Comparison of ENCODE assay signal across 30 mouse cellular contexts in the genomic region with DNA sequence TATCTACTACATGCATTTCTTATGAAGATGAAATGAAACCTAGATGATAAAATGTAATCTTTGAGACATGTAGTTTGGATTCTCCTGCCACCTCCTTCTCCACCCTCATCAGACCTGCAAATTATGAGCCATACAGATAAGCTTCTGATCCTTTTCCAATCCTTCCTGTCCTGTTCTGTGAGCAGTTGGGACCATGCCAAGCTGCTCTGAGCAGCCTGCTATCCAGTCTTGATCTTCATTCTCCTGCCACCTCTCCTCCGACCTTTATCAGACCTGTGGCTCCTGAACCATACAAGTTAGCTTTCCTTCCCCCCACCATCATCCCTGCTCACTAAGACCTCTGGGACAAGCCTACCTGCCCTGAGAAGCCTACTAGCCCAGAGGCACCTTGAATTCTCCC.
"Had no signal": no experiment of that assay in that cellular context is flagged by ENCODE, and none has a peak within 500 bp of the region (broad histone marks: within the 10 kb centered on the region; RNA-seq: fewer than 3 reads in every experiment).

No protein-coding gene starts in this region.

- DNase-seq: heart, postnatal 10 days; heart, postnatal 14 days; heart, postnatal 36 days; heart, postnatal 4 days; kidney, adult 11 months; kidney, adult 18-20 months; kidney, adult 2 months; kidney, adult 8-10 months; kidney, adult 9 months; kidney, postnatal 10 days; kidney, postnatal 14 days; kidney, postnatal 25 days; kidney, postnatal 36 days; kidney, postnatal 4 days; layer of hippocampus, adult 9-11 months; layer of hippocampus, postnatal 36 days had no signal

- H3K4me1 ChIP-seq: heart, embryonic 12.5 days; heart, embryonic 13.5 days; heart, embryonic 15.5 days; hindbrain, embryonic 10.5 days; hindbrain, embryonic 12.5 days; hindbrain, embryonic 13.5 days; hindbrain, embryonic 15.5 days; intestine, embryonic 15.5 days; kidney, embryonic 15.5 days had no signal

- H3K27ac ChIP-seq: heart, embryonic 13.5 days; heart, embryonic 15.5 days; hindbrain, embryonic 10.5 days; hindbrain, embryonic 12.5 days; hindbrain, embryonic 13.5 days; hindbrain, embryonic 14.5 days; hindbrain, embryonic 15.5 days; hindbrain, postnatal 0 days; intestine, embryonic 15.5 days; kidney, embryonic 15.5 days; kidney, postnatal 0 days; layer of hippocampus, adult 2 months; left cerebral cortex, adult 2 months had no signal

- H3K27me3 ChIP-seq: heart, embryonic 12.5 days; heart, embryonic 13.5 days; heart, embryonic 15.5 days; hindbrain, embryonic 12.5 days; hindbrain, embryonic 13.5 days; hindbrain, embryonic 15.5 days; intestine, embryonic 15.5 days; kidney, embryonic 15.5 days had no signal

- H3K4me3 ChIP-seq: heart, embryonic 12.5 days; heart, embryonic 13.5 days; heart, embryonic 15.5 days; hindbrain, embryonic 10.5 days; hindbrain, embryonic 12.5 days; hindbrain, embryonic 13.5 days; hindbrain, embryonic 15.5 days; intestine, embryonic 15.5 days; kidney, embryonic 15.5 days; layer of hippocampus, adult 2 months; left cerebral cortex, adult 2 months had no signal
